Mouse (Mus musculus): ENCODE data around the gene Sall4. TPM values are rescaled to one million over a fixed set of nuclear protein-coding genes. Genes with fewer than 3 reads are reported as not detected.

Gene Sall4
- total RNA-seq, 1 experiment: 143 TPM

- in situ Hi-C loops (cut with MboI; ENCODE audit: low sequenced_read_pairs in 2 of 2, unreplicated experiment in 2 of 2): no loop called here
Measured at GRCm38 (mm10) chr2:168738854-168739253, 28.9 kb downstream of the Sall4 start.

GRCm38 (mm10) chr2:168737878-168738277 lies 29.9 kb downstream of the Sall4 start:
- in situ Hi-C loops (cut with MboI; ENCODE audit: low sequenced_read_pairs in 2 of 2, unreplicated experiment in 2 of 2): no loop called here
- Histone ChIP-seq H3K27ac (ENCODE audit: insufficient read depth, low read depth, low read length, poor library complexity, severe bottlenecking) (no peak overlapping the region), H3K9ac (ENCODE audit: insufficient read depth, low read depth, low read length, poor library complexity, severe bottlenecking) (no peak overlapping the region), H3K36me3 (ENCODE audit: control insufficient read depth, insufficient read depth, low read length, poor library complexity, severe bottlenecking) (no peaks in the 10 kb centered on the region), H3K4me1 (ENCODE audit: control insufficient read depth in 2 of 2, insufficient read depth in 2 of 2, low read length in 2 of 2, poor library complexity in 1 of 2) (peaks cover 5 to 14% of the 10 kb centered on the region in 2 experiments; a peak in 3 of 4 replicates), H3K9me3 (ENCODE audit: control insufficient read depth, insufficient read depth, low read depth, low read length) (no peaks in the 10 kb centered on the region), H3K4me3 (ENCODE audit: insufficient read depth in 1 of 2, low read depth in 1 of 2, low read length in 2 of 2, poor library complexity in 1 of 2, severe bottlenecking in 1 of 2) (no peak overlapping the region)
- DNase-seq (ENCODE audit: low read depth, low spot score): no peak
- TF ChIP-seq CHD2 (IDR thresholded peaks at IDR 0.05; ENCODE audit: low read depth, low read length) (no peak), HCFC1 (IDR thresholded peaks at IDR 0.05; ENCODE audit: borderline replicate concordance, insufficient read depth, low read length) (no peak), MAFK (IDR thresholded peaks at IDR 0.05; ENCODE audit: insufficient read depth, low read depth, low read length) (no peak), ZC3H11A (IDR thresholded peaks at IDR 0.05; ENCODE audit: borderline replicate concordance, low read depth, low read length) (no peak), ZNF384 (IDR thresholded peaks at IDR 0.05; ENCODE audit: low read depth, low read length) (no peak)

More at GRCm38 (mm10) chr2:168738854-168739253, 28.9 kb downstream of the Sall4 start:
- Histone ChIP-seq H3K9ac (ENCODE audit: insufficient read depth, low read depth, low read length, poor library complexity, severe bottlenecking) (no peak overlapping the region), H3K4me3 (ENCODE audit: insufficient read depth in 1 of 2, low read depth in 1 of 2, low read length in 2 of 2, poor library complexity in 1 of 2, severe bottlenecking in 1 of 2) (no peak overlapping the region), H3K9me3 (ENCODE audit: control insufficient read depth, insufficient read depth, low read depth, low read length) (no peaks in the 10 kb centered on the region), H3K36me3 (ENCODE audit: control insufficient read depth, insufficient read depth, low read length, poor library complexity, severe bottlenecking) (no peaks in the 10 kb centered on the region), H3K4me1 (ENCODE audit: control insufficient read depth in 2 of 2, insufficient read depth in 2 of 2, low read length in 2 of 2, poor library complexity in 1 of 2) (peaks cover 5 to 12% of the 10 kb centered on the region in 2 experiments; a peak in 3 of 4 replicates), H3K27ac (ENCODE audit: insufficient read depth, low read depth, low read length, poor library complexity, severe bottlenecking) (no peak overlapping the region)
- TF ChIP-seq CHD2 (IDR thresholded peaks at IDR 0.05; ENCODE audit: low read depth, low read length): no peak
- no peak for TF ChIP-seq HCFC1 (IDR thresholded peaks at IDR 0.05; ENCODE audit: borderline replicate concordance, insufficient read depth, low read length)
- TF ChIP-seq ZNF384 (IDR thresholded peaks at IDR 0.05; ENCODE audit: low read depth, low read length): no peak
- no peak for TF ChIP-seq MAFK (IDR thresholded peaks at IDR 0.05; ENCODE audit: insufficient read depth, low read depth, low read length)
- TF ChIP-seq ZC3H11A (IDR thresholded peaks at IDR 0.05; ENCODE audit: borderline replicate concordance, low read depth, low read length): no peak; the same call in 1 of the 2 replicates
- no peak for DNase-seq (ENCODE audit: low read depth, low spot score)

- H3K9me3 ChIP-seq (ENCODE audit: control insufficient read depth, insufficient read depth, low read depth, low read length): no peaks in the 10 kb centered on the region
- no peak overlapping the region for H3K27ac ChIP-seq (ENCODE audit: insufficient read depth, low read depth, low read length, poor library complexity, severe bottlenecking)
- no peak for TF ChIP-seq HCFC1 (IDR thresholded peaks at IDR 0.05; ENCODE audit: borderline replicate concordance, insufficient read depth, low read length)
- no peak for TF ChIP-seq ZC3H11A (IDR thresholded peaks at IDR 0.05; ENCODE audit: borderline replicate concordance, low read depth, low read length)
- TF ChIP-seq ZNF384 (IDR thresholded peaks at IDR 0.05; ENCODE audit: low read depth, low read length): no peak
- H3K9ac ChIP-seq (ENCODE audit: insufficient read depth, low read depth, low read length, poor library complexity, severe bottlenecking): no peak overlapping the region
- H3K4me1 ChIP-seq (ENCODE audit: control insufficient read depth in 2 of 2, insufficient read depth in 2 of 2, low read length in 2 of 2, poor library complexity in 1 of 2): peaks cover 4 to 12% of the 10 kb centered on the region in 2 experiments; a peak in 2 of 4 replicates
- no peaks in the 10 kb centered on the region for H3K36me3 ChIP-seq (ENCODE audit: control insufficient read depth, insufficient read depth, low read length, poor library complexity, severe bottlenecking)
- DNase-seq (ENCODE audit: low read depth, low spot score): no peak
- in situ Hi-C loops (cut with MboI; ENCODE audit: low sequenced_read_pairs in 2 of 2, unreplicated experiment in 2 of 2): no loop called here
- H3K4me3 ChIP-seq (ENCODE audit: insufficient read depth in 1 of 2, low read depth in 1 of 2, low read length in 2 of 2, poor library complexity in 1 of 2, severe bottlenecking in 1 of 2): peak overlapping the region in 1 of 2 experiments; percentile 51; a peak in 2 of 4 replicates
Measured at GRCm38 (mm10) chr2:168734023-168734422, 33.7 kb downstream of the Sall4 start.

GRCm38 (mm10) chr2:168731258-168731657 lies 36.5 kb downstream of the Sall4 start:
- Histone ChIP-seq H3K4me1 (ENCODE audit: control insufficient read depth in 2 of 2, insufficient read depth in 2 of 2, low read length in 2 of 2, poor library complexity in 1 of 2) (peaks cover 4 to 12% of the 10 kb centered on the region in 2 experiments; a peak in 2 of 4 replicates), H3K9me3 (ENCODE audit: control insufficient read depth, insufficient read depth, low read depth, low read length) (no peaks in the 10 kb centered on the region), H3K4me3 (ENCODE audit: insufficient read depth in 1 of 2, low read depth in 1 of 2, low read length in 2 of 2, poor library complexity in 1 of 2, severe bottlenecking in 1 of 2) (no peak overlapping the region), H3K27ac (ENCODE audit: insufficient read depth, low read depth, low read length, poor library complexity, severe bottlenecking) (no peak overlapping the region), H3K9ac (ENCODE audit: insufficient read depth, low read depth, low read length, poor library complexity, severe bottlenecking) (no peak overlapping the region), H3K36me3 (ENCODE audit: control insufficient read depth, insufficient read depth, low read length, poor library complexity, severe bottlenecking) (no peaks in the 10 kb centered on the region)
- in situ Hi-C loops (cut with MboI; ENCODE audit: low sequenced_read_pairs in 2 of 2, unreplicated experiment in 2 of 2): no loop called here
- DNase-seq (ENCODE audit: low read depth, low spot score): no peak
- TF ChIP-seq HCFC1 (IDR thresholded peaks at IDR 0.05; ENCODE audit: borderline replicate concordance, insufficient read depth, low read length): no peak
- TF ChIP-seq CHD2 (IDR thresholded peaks at IDR 0.05; ENCODE audit: low read depth, low read length): no peak
- no peak for TF ChIP-seq ZNF384 (IDR thresholded peaks at IDR 0.05; ENCODE audit: low read depth, low read length)
- TF ChIP-seq MAFK (IDR thresholded peaks at IDR 0.05; ENCODE audit: insufficient read depth, low read depth, low read length): no peak
- TF ChIP-seq ZC3H11A (IDR thresholded peaks at IDR 0.05; ENCODE audit: borderline replicate concordance, low read depth, low read length): no peak

- no peak for DNase-seq (ENCODE audit: low read depth, low spot score)
- peaks cover 4 to 9% of the 10 kb centered on the region in 2 experiments; a peak in 2 of 4 replicates for H3K4me1 ChIP-seq (ENCODE audit: control insufficient read depth in 2 of 2, insufficient read depth in 2 of 2, low read length in 2 of 2, poor library complexity in 1 of 2)
- no peaks in the 10 kb centered on the region for H3K9me3 ChIP-seq (ENCODE audit: control insufficient read depth, insufficient read depth, low read depth, low read length)
- H3K9ac ChIP-seq (ENCODE audit: insufficient read depth, low read depth, low read length, poor library complexity, severe bottlenecking): no peak overlapping the region
- no peak overlapping the region for H3K27ac ChIP-seq (ENCODE audit: insufficient read depth, low read depth, low read length, poor library complexity, severe bottlenecking)
- TF ChIP-seq CHD2 (IDR thresholded peaks at IDR 0.05; ENCODE audit: low read depth, low read length) (no peak), ZNF384 (IDR thresholded peaks at IDR 0.05; ENCODE audit: low read depth, low read length) (no peak), MAFK (IDR thresholded peaks at IDR 0.05; ENCODE audit: insufficient read depth, low read depth, low read length) (no peak), HCFC1 (IDR thresholded peaks at IDR 0.05; ENCODE audit: borderline replicate concordance, insufficient read depth, low read length) (no peak), ZC3H11A (IDR thresholded peaks at IDR 0.05; ENCODE audit: borderline replicate concordance, low read depth, low read length) (no peak)
- H3K4me3 ChIP-seq (ENCODE audit: insufficient read depth in 1 of 2, low read depth in 1 of 2, low read length in 2 of 2, poor library complexity in 1 of 2, severe bottlenecking in 1 of 2): no peak overlapping the region
- in situ Hi-C loops (cut with MboI; ENCODE audit: low sequenced_read_pairs in 2 of 2, unreplicated experiment in 2 of 2): no loop called here
- H3K36me3 ChIP-seq (ENCODE audit: control insufficient read depth, insufficient read depth, low read length, poor library complexity, severe bottlenecking): no peaks in the 10 kb centered on the region
Measured at GRCm38 (mm10) chr2:168729736-168730135, 38.0 kb downstream of the Sall4 start.
